Mouse (Mus musculus): Measurements from ENCODE around the gene Lyg2. TPM values are rescaled to one million over a fixed set of nuclear protein-coding genes. Genes with fewer than 3 reads are reported as not detected.

The Lyg2 gene
- not detected in 2 replicates for total RNA-seq (2021)
- long read RNA-seq, experiment 1 = 0 reads
- long read RNA-seq, experiment 2 = 0 reads

DNA sequence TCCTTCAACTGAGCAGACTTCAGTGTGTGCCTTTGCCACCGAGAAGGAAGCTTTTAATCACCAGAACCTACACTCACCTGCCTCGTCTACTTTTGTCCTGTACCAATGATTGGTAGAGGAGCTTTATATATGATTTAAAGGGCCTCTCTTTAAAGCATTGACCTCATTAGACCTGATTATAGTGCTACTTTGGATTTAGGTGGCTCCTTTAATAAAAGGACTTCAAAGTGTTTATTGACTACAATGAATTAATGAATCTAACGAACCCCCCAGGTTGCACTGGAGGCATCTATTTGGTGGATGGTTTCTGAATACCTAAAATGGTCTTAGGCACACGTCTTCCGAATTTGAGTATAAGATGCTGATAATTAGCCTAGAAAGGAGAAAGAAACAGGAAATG lies at the start of gene Lyg2:
Lyg2 (minus strand) TSS at position 101 of the 400 bp plus-strand sequence.
- DNase-seq = no peak

DNA sequence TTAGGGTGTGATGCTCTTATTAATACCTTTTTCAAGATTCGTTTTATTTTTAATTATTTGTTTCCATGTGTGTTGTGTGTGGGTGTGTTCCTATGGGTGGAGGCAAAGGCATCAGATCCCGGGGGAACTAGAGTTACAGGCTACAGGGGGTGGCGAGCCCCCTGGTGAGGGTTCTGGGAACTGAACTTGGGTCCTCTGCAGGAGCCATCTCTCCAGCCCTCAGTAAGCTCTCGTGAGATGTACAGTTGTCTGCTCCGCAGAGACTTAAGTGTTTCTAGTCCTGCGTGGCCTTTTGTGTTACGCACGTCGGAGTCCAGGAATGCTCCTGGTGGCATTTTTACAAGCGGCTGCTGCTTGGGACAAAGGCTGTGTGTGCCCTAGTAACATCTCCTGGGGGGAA lies 49.3 kb upstream of the Lyg2 start:
- no peak for DNase-seq

DNA sequence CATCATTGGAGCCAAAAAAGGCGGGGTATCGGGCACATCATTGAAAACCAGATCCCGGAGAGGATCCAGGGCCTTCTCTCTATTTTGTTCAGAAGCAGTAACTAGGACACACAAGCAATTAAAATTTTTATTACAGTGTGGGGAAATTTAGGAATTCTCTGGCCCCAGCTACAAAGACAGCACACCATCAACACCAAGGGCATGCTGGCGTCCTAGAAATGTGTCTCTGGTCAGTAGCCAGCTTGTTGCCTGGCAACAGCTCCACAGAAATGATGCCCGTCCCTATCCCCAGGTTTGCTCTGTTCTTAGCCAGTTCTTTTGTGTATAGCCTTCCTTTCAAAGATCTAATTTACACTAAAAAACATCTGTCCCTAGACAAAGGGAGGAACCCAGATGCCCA lies 43.2 kb upstream of the Lyg2 start:
- peak; percentile 44 for DNase-seq

DNA sequence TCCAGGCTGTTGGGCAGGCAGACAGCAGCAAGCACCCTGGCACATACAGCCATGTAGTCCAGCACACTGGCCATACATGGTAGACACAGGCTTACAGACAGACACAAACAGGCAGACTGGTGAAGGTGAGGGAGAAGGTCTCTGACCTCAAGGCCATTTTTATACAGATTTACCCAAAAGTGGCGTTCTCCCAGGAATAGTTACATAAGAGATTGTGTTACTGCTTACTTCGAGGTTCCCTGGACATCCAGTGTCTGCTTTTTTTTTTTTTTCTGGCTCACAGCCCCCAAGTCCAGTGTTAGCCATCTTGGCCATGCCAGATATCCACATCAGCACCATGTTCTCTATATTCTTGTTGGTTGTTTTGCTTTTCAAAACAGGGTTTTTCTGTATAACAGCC lies 42.2 kb upstream of the Lyg2 start:
- DNase-seq = no peak

DNA sequence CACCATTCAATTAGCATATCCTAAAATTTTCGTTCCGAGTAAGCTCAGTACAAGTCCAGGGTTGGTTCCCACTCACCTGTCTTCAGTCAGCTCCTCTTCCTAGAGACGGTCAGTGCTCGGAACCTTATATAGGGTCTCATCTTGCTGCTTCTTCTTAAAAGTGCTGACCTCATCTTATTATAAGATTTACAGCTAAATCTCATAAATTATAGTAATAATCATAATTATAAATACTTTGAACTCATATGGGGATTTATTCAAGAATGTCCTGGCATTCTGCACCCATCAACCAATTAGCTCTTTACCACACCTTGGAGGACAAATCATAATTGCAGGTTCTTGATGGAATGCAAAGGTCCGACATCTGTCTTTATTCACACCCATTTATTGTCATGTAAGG lies 41.4 kb upstream of the Lyg2 start, which contains the start of gene Lyg1:
Lyg1 (minus strand) TSS at position 101 of the 400 bp plus-strand sequence.
- no peak for DNase-seq

DNA sequence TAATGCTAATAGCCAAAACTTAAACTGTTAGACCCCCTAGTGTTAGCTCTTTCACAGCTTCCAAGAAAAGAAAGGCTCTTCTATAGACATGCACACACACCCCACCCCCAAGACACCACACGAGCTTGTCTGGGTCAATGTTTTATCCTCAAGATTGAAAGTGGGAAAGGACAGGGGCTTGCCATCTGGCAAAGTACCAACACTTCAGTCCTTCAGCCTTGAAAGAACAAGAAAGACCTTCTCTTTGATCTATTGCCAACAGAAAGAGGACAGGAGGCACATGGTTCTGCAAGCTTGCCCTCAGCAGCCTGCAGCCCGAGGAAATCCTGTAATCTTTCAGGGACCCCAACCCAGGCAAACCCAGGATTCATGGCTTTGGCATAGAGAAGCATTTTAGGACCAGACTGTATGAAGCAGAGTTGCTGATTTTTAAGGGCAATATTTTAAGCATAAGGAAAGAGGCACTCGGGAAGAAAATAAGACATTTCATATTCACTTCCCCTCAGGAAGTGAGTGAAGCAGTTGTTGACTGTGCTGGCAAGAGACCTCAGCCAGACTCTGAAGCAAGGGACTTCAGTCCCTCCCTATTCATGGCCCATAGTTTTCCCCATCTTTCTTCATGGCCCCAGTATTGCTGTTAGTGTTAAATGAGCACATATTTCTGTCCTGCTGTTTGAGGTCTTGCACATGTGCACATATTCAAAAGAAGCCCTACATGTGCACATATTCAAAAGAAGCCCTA lies 40.6 kb upstream of the Lyg2 start:
- peak; percentile 75 for DNase-seq

DNA sequence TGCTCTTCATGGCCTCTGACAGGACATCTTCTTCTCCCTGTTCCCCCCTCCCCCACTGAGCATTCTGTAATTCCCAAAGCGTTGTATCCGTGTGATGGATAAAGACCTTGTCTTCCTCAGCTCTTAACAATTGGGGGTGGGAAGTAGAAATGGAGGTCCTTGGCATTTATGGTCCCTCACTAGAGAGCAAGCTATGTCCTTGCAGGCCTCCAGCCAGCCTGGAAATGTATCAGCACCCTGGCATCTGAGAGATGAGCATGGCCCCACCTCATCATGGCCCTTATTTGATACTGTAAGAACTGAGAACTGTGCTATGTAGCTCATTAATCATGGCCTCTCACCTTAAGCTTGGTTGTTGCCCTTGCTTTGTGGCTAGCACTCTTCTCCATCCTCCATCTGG lies 39.0 kb upstream of the Lyg2 start:
- peak; percentile 40 for DNase-seq

DNA sequence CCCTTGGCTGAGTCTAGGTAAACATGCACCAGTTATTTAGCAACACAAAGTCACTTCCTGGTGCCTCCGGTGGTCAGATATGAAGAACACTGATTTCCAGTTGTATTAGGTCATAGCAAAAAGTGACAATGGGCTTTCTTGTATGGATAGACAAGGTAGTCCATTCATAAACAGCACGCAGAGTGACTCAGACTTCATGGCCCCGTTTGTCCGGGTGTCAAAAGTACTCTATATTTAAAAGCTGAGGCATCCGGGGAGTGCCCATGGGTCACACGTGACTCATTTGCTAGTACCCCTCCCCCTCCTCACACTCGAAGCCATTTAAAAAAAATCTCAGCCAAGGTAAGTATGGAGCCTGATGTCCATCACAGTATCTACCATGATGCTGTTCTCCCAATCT lies 38.5 kb upstream of the Lyg2 start:
- peak; percentile 16 for DNase-seq

DNA sequence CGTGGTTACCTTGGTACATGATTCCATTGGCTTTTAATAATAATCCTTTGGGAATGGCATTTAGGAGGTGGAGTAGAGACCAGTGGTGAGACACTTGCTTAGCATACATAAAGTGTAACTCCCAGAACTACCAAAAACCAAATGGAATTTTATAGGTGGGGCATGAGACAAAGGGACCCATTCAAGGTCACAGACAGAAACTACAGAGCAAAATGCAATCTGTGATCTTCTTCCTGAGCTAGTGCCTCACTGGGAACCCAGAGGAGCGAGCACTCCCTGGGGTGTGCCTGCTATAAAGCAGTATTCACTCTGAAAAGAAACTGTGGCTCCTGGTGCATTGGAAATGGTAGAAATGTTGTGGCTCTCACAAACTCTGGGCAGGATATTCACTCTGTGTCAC lies 32.6 kb upstream of the Lyg2 start:
- no peak for DNase-seq

DNA sequence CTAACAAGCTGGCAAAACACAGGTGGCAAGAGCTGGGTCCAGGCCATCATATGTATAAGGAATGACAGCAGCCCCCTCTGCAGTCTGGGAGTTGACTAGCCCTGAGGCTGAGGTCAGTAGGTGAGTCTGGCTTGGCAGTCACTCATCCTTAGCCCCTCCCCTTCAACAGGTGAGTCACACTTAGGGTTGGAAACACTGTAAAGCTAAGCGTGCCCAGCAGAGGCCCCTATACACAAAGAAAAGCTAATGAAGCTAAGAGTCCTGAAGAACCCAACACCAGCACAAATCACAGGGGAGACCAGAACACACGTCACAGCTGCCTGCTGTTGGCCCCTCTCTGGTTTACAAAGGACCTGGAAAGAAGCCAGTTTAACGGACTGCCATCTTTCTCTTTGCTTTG lies 15.5 kb upstream of the Lyg2 start:
- DNase-seq = peak; percentile 84

DNA sequence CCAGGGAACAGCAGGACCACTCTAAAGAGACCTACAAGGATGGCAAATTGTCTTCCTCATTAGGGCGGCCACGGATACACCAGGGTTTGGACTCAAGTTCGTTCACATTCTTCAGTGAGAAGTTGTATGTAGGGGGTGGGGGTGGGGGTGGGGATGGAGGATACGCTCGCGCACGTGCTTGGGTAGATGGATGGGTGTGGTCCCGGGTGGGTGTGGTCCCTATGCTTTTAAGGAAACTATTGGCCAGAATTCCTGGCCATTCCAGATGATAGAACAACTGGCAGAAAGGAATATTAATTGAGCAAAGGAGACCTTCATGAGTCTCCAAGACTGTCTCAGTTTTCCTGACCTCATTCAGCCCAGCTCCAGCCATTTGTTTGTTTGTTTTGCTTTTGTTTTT lies 9.7 kb upstream of the Lyg2 start:
- no peak for DNase-seq

DNA sequence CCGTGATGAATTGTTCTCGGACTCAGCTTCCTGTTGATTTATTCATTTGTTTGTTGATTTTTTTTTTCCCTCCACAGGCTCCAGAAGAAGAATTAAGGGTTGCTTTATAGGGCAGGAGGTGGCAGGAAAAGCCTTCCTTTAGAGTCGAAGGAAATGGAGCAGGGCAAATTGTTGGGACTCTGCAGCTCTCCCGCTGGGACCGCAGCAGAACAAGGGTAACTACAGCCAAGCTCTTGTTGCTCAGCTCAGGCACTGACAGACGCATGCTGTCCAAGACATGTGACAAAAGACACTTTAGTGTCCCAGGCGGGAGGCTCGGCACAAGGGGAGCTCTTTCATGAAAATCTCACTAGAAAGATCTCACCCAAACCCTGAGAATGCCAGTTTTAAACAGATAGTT lies 6.2 kb upstream of the Lyg2 start:
- DNase-seq = no peak

DNA sequence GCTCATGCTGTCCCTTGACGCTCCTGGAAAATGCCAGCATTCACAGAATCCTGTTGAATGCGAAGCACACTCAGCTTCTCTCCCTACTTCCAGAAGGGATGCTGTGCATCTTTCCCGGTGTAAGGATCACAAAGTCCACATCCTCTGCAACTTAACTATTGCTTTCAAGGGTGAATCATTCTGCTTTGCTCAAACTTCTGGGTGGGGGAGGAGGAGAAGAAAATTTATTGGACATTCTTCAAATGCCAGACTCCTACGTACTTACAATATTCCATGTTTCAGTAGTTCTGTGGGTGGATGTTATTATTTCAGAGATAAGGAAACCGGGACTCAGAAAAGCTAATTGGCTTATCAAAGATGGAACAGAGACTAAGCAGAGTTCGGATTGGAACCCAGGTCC lies 1.8 kb upstream of the Lyg2 start:
- no peak for DNase-seq

DNA sequence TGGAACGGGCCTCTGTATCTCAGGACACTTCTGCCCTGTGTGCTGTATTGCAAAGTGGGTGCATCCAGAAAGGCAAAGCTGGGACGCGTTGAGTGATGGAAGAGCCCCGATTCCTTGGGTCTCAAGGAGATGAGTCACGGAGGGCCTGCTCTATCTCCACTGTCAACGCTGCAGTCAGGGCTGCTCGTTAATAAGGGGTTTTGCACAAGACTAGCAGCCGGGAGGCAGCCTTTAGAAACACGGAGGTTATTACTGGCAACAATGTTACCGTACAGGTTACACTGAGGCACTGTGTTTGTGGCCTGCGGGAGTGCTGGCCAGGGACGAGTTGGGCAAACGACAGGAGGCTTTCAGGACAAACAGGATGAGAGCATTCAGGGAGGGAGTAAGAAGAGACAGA lies 1.4 kb upstream of the Lyg2 start:
- DNase-seq = no peak

DNA sequence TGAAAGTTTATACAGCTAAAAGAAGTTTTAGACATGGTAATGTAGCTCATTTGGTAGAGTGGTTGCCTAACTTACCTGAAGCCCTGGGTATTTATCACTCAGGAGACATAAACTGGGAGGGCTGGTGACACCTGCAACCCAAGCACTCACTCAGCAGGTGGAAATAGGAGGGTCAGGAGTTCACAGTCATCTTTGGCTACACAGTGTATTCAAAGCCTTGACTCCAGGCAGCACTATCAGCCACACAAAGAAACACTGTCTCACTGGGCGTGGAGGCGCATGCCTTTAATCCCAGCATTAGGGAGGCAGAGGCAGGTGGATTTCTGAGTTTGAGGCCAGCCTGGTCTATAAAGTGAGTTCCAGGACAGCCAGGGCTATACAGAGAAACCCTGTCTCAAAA lies 3.5 kb downstream of the Lyg2 start:
- no peak for DNase-seq

DNA sequence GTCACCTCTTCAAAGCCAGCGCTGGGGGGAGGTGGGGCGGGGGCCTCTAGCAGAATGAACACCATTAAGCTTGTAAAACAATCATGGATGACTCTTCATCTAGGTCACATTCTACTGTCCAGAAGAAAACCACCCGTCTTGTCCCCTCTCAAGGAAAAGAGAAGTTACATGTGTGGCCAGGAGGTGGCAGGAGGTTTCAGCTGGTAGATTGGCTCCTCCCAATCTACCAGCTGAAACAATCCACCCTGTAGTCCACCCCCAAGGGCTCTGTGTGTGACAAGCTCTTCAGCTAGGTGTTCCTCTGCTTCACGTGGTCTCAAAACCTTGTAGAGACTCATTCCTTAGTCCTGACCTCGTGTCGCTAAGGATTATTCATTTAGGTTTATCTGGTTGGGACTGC lies 13.1 kb downstream of the Lyg2 start:
- peak; percentile 72 for DNase-seq

DNA sequence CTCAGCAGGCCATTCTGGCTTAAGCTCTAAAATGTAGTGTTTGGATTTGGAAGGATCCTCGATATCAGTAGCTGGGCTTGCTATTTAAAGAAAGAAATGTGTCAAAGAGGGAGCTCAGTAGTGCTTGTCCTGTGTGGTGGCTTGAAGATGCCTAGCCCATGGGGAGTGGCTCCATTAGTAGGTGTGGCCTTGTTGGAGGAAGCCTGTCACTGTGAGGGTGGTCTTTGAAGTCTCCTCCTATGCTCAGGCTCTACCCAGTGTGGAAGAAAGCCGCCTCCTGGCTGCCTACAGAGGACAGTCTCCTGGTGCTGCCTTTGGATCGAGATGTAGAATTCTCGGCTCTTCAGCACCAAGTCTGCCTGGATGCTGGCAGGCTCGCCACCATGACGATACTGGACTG lies 16.0 kb downstream of the Lyg2 start:
- DNase-seq = no peak

DNA sequence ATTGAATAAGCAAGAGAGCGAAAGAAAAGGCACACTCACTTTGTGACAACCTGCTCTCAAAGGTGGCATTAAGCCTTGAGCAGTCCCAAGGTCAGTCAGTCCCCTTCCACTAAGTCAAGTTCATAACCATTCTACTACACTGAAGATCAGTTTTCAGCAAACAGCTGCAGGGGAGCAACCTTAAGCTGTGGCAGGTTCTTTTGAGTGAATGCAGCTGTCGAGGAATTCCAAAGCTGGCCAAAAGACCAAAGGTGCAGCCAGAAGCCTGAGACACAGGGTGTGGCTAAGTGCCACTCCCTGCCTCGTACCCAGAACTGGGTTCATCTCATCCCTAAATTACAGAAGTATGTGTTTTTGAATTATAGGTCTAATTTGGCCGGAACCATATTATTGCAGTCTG lies 16.5 kb downstream of the Lyg2 start:
- no peak for DNase-seq

DNA sequence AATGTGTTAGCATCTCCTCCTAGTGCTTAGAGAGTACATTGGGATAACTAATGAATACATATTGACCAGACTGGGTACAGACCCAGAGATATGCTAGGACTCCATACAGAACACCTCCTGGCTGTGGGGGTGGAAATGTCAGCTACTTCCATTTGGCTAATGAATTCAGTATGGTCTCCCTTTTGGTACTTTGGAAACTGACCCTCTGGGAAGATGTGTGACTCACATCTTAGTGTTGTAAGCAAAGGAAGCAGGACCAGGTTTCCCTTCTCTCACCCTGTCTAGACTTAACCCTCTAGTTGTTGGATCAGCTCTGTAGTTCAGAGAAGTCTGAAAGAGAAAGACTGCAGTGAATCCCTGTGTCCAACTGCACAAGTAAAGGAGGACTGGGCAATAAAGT lies 21.7 kb downstream of the Lyg2 start:
- no peak for DNase-seq

DNA sequence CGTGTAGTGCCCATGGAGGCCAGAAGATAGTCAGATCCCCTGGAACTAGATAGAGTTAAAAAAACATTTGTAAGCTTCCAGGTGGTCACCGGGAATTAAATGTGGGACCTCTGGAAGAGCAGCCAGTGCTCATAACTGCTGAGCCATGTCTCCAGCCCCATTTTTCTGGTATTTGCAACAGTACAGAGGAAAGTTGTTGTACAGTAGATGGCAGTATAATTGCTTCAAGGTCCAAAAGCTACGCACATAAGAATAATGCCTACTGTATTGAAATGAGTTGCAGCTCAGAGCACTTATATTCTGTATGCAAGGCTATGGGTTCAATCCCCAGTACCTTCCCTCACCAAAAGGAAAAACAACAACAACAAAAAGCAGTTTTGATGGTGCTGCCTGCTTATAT lies 24.9 kb downstream of the Lyg2 start:
- DNase-seq = no peak

DNA sequence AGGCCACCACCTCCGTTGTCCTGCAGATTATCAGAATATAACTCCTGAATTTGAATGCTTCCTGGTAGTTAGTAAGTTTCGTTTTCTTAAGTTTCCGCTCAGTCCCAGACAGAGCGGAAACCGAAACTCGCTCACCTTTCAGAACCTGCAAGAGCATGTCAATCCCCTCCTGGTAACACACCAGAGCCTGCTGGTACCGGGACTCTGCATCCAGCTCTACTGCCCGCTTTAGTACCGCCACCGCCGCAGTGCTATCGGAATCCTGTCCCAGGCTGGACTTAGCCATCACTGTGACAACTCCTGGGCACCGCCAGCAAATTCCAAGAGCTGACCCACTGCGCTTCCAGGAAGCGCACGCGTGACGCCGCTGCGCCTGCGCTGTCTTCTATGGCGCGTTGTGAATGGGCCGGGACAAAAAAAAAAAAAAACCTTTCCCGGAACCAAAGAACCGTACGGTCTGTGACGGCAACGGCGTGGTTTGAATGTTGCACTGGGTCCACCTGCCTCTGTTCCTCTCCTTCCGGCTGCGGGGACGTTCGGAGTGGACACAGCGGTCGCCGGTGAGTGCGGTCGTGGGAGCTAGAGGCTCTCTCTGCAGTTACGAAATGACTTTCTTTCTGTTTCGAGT lies 26.2 kb downstream of the Lyg2 start, which contains the start of the genes Mitd1 and Mrpl30:
Mitd1 (minus strand) TSS at position 387 of the 628 bp plus-strand sequence.
Mrpl30 (plus strand) TSS at position 453 of the 628 bp plus-strand sequence.
- DNase-seq = peak; percentile 93

DNA sequence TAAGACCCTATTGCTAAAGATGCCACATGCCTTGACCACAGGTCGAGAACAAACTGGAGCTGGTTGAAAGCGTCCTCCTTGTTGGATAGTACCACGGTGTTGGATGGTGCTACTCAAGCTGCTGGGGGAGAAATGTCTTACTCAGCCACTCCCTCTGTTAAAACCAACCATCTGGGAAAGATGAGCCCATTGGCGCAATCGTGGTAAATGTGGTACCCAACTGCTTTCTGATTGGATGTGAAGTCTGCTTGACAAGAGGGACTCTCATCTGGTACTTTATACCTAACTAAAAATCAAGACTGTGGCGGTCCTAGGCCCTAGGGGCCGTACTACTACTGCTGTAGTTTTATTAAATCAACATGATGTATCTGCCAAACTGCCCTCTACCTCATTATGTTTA lies 27.1 kb downstream of the Lyg2 start:
- DNase-seq = no peak

DNA sequence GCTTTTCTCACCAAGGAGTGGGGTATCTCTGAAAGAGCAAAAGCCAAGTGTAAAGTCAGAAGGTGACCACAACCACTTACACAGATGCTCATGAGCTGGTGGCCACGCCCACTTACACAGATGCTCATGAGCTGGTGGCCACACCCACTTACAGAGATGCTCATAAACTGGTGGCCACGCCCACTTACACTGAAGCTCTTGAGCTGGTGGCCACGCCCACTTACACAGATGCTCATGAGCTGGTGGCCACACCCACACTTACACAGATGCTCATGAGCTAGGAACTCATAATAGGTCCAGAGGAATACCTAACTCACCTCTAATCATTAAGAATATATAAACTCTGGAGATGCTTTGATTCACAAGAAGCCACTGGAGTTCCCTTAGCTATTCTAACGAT lies 31.8 kb downstream of the Lyg2 start:
- DNase-seq = no peak

DNA sequence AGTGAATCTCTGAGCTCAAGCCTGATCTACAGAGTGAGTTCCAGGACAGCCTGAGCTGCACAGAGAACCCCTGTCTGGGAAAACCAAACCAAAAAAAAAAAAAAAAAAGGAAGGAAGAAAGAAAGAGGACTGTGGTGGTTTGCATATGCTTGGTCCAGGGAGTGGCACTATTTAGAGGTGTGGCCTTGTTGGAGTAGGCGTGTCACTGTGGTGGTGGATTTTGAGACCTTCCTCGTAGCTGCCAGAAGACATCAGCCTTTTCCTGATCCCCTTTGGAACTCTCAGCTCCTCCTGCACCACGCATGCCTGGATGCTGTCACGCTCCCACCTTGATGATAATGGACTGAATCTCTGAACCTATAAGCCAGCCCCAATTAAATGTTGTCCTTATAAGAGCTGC lies 32.9 kb downstream of the Lyg2 start:
- no peak for DNase-seq
